Mouse (Mus musculus) MEL (cell line): ENCODE measurements around the gene Oprl1.

Experiments used
- CTCF ChIP-seq, 3 experiments: IDR thresholded peaks in 2 of 3; conservative IDR thresholded peaks in 1 of 3; 2 replicates each; pipeline ENCODE4 v1.5.1; 2011 to 2012; ENCODE audit warnings: low read length in 3 of 3, low read depth in 2 of 3, mild to moderate bottlenecking in 2 of 3, improper control_type of control experiment in 1 of 3, inconsistent platforms in 1 of 3, mixed read lengths in 1 of 3, moderate library complexity in 1 of 3; ENCODE audit not compliant: control insufficient read depth in 1 of 3, insufficient read depth in 1 of 3, poor library complexity in 1 of 3, severe bottlenecking in 1 of 3
- NRF1 ChIP-seq: IDR thresholded peaks from 2 replicates; pipeline ENCODE4 v1.6.1; 2014; ENCODE audit warnings: low read depth, mild to moderate bottlenecking, inconsistent platforms, low read length, improper control_type of control experiment, moderate library complexity; ENCODE audit not compliant: poor library complexity, insufficient read depth, severe bottlenecking
- POLR2AphosphoS2 ChIP-seq: IDR thresholded peaks from 2 replicates; pipeline ENCODE4 v1.6.1; 2011; ENCODE audit warnings: low read length, improper control_type of control experiment
- RAD21 ChIP-seq: IDR thresholded peaks from 2 replicates; pipeline ENCODE4 v1.6.1; 2011; ENCODE audit warnings: mild to moderate bottlenecking, low read depth, low read length, improper control_type of control experiment
- TBP ChIP-seq: IDR thresholded peaks from 2 replicates; pipeline ENCODE4 v1.8.0; 2011; ENCODE audit warnings: low read depth, low read length, improper control_type of control experiment
- ZKSCAN1 ChIP-seq: IDR thresholded peaks from 2 replicates; pipeline ENCODE4 v1.6.1; 2012; ENCODE audit warnings: low read depth, mild to moderate bottlenecking, inconsistent platforms, low read length, improper control_type of control experiment, moderate library complexity

GRCm38 (mm10) chr2:181727659-181728262 is 12.9 kb downstream of the Oprl1 start:
- TF ChIP-seq POLR2AphosphoS2 (no peak), CTCF (IDR thresholded peaks at IDR 0.05 in 2 of 3, conservative IDR thresholded peaks at IDR 0.05 in 1 of 3; ENCODE audit: control insufficient read depth in 1 of 3, insufficient read depth in 1 of 3, low read depth in 2 of 3, low read length in 3 of 3, poor library complexity in 1 of 3, severe bottlenecking in 1 of 3) (no peak), ZKSCAN1 (no peak), RAD21 (no peak), NRF1 (no peak), TBP (no peak)
